Mouse (Mus musculus) MEL (cell line): ENCODE data around the gene Mnt. TPM values are rescaled to one million over a fixed set of nuclear protein-coding genes. Genes with fewer than 3 reads are reported as not detected.

Source experiments
- DNase-seq: peaks from one replicate; pipeline ENCODE4 v3.0.0; 2011; ENCODE audit warnings: low read depth, low spot score
- H3K27ac ChIP-seq: 2 replicates; pipeline ENCODE4 v1.5.1; 2012; ENCODE audit warnings: low read depth, mild to moderate bottlenecking, control low read depth, low read length, moderate library complexity; ENCODE audit not compliant: control insufficient read depth
- H3K27me3 ChIP-seq, 2 experiments: fragments of 150-350 bp in 1 of 2; sonication (generic) in 1 of 2; 2 replicates each; pipeline ENCODE4 v1.6.1; 2012; ENCODE audit warnings: low read length in 2 of 2, mild to moderate bottlenecking in 2 of 2, improper control_type of control experiment in 1 of 2, moderate library complexity in 1 of 2; ENCODE audit not compliant: insufficient read depth in 2 of 2, control insufficient read depth in 1 of 2
- H3K36me3 ChIP-seq, 2 experiments: 2 replicates each; pipeline ENCODE4 v1.6.1; 2012 to 2014; ENCODE audit warnings: low read length in 2 of 2, improper control_type of control experiment in 1 of 2, inconsistent platforms in 1 of 2, mild to moderate bottlenecking in 1 of 2; ENCODE audit not compliant: insufficient read depth in 2 of 2, control insufficient read depth in 1 of 2
- H3K4me1 ChIP-seq, 2 experiments: fragments of 150-350 bp in 1 of 2; sonication (generic) in 1 of 2; 2 replicates each; pipeline ENCODE4 v1.6.1; 2012; ENCODE audit warnings: low read length in 2 of 2, improper control_type of control experiment in 1 of 2, mild to moderate bottlenecking in 1 of 2; ENCODE audit not compliant: insufficient read depth in 2 of 2, control insufficient read depth in 1 of 2
- H3K4me3 ChIP-seq, 2 experiments: fragments of 150-350 bp in 1 of 2; sonication (generic) in 1 of 2; 2 replicates each; pipeline ENCODE4 v1.5.1; 2012; ENCODE audit warnings: low read depth in 2 of 2, low read length in 2 of 2, mild to moderate bottlenecking in 2 of 2, moderate library complexity in 2 of 2, control low read depth in 1 of 2, improper control_type of control experiment in 1 of 2; ENCODE audit not compliant: control insufficient read depth in 1 of 2, insufficient read depth in 1 of 2
- H3K79me2 ChIP-seq: 2 replicates; pipeline ENCODE4 v1.6.1; 2012; ENCODE audit warnings: mild to moderate bottlenecking, low read length, moderate library complexity; ENCODE audit not compliant: control insufficient read depth, poor library complexity, insufficient read depth
- H3K9ac ChIP-seq: 2 replicates; pipeline ENCODE4 v1.6.1; 2012; ENCODE audit warnings: low read depth, mild to moderate bottlenecking, control low read depth, low read length, moderate library complexity; ENCODE audit not compliant: control insufficient read depth, poor library complexity, severe bottlenecking
- H3K9me3 ChIP-seq: fragments of 150-350 bp; sonication (generic); replicated peaks from 2 replicates; pipeline ENCODE4 v1.6.1; 2012; ENCODE audit warnings: mild to moderate bottlenecking, low read length, improper control_type of control experiment, moderate library complexity; ENCODE audit not compliant: insufficient read depth
- BHLHE40 ChIP-seq: IDR thresholded peaks from 2 replicates; pipeline ENCODE4 v1.6.1; 2012; ENCODE audit warnings: low read depth, mild to moderate bottlenecking, inconsistent platforms, low read length, improper control_type of control experiment, borderline replicate concordance
- CHD1 ChIP-seq: IDR thresholded peaks from 2 replicates; pipeline ENCODE4 v1.6.1; 2012; ENCODE audit warnings: low read depth, mild to moderate bottlenecking, inconsistent platforms, low read length, improper control_type of control experiment
- CHD2 ChIP-seq: IDR thresholded peaks from 2 replicates; pipeline ENCODE4 v1.6.1; 2011; ENCODE audit warnings: low read length, improper control_type of control experiment
- CTCF ChIP-seq, 3 experiments: IDR thresholded peaks in 2 of 3; conservative IDR thresholded peaks in 1 of 3; 2 replicates each; pipeline ENCODE4 v1.5.1; 2011 to 2012; ENCODE audit warnings: low read length in 3 of 3, low read depth in 2 of 3, mild to moderate bottlenecking in 2 of 3, improper control_type of control experiment in 1 of 3, inconsistent platforms in 1 of 3, mixed read lengths in 1 of 3, moderate library complexity in 1 of 3; ENCODE audit not compliant: control insufficient read depth in 1 of 3, insufficient read depth in 1 of 3, poor library complexity in 1 of 3, severe bottlenecking in 1 of 3
- E2F4 ChIP-seq: IDR thresholded peaks from 2 replicates; pipeline ENCODE4 v1.6.1; 2011; ENCODE audit warnings: low read depth, low read length, improper control_type of control experiment, borderline replicate concordance
- EP300 ChIP-seq, 2 experiments: IDR thresholded peaks; 2 replicates each; pipeline ENCODE4 v1.6.1; 2011; ENCODE audit warnings: improper control_type of control experiment in 2 of 2, low read length in 2 of 2, low read depth in 1 of 2, mild to moderate bottlenecking in 1 of 2
- ETS1 ChIP-seq: IDR thresholded peaks from 2 replicates; pipeline ENCODE4 v1.6.1; 2012; ENCODE audit warnings: low read depth, mild to moderate bottlenecking, inconsistent platforms, low read length, improper control_type of control experiment, moderate library complexity
- GABPA ChIP-seq: IDR thresholded peaks from 2 replicates; pipeline ENCODE4 v1.6.1; 2012; ENCODE audit warnings: low read depth, mild to moderate bottlenecking, inconsistent platforms, low read length, improper control_type of control experiment, moderate library complexity
- GATA1 ChIP-seq: IDR thresholded peaks from 2 replicates; pipeline ENCODE4 v1.6.1; 2011; ENCODE audit warnings: low read depth, low read length, improper control_type of control experiment
- HCFC1 ChIP-seq: IDR thresholded peaks from 2 replicates; pipeline ENCODE4 v1.6.1; 2012; ENCODE audit warnings: low read depth, mild to moderate bottlenecking, inconsistent platforms, low read length, improper control_type of control experiment, moderate library complexity
- KAT2A ChIP-seq: conservative IDR thresholded peaks from 2 replicates; pipeline ENCODE4 v1.6.1; 2012; ENCODE audit warnings: low read depth, low read length, improper control_type of control experiment, inconsistent platforms
- MAX ChIP-seq: IDR thresholded peaks from 2 replicates; pipeline ENCODE4 v1.6.1; 2011; ENCODE audit warnings: low read length, improper control_type of control experiment
- MAZ ChIP-seq: IDR thresholded peaks from 2 replicates; pipeline ENCODE4 v1.6.1; 2012; ENCODE audit warnings: low read depth, mild to moderate bottlenecking, inconsistent platforms, low read length, improper control_type of control experiment
- MEF2A ChIP-seq: IDR thresholded peaks from 2 replicates; pipeline ENCODE4 v1.6.1; 2014; ENCODE audit warnings: low read depth, mild to moderate bottlenecking, inconsistent platforms, low read length, improper control_type of control experiment; ENCODE audit not compliant: poor library complexity, insufficient replicate concordance, severe bottlenecking; ENCODE audit errors: extremely low read depth
- MXI1 ChIP-seq: IDR thresholded peaks from 2 replicates; pipeline ENCODE4 v1.6.1; 2011; ENCODE audit warnings: mild to moderate bottlenecking, low read depth, low read length, improper control_type of control experiment
- MYB ChIP-seq: IDR thresholded peaks from 2 replicates; pipeline ENCODE4 v1.6.1; 2011; ENCODE audit warnings: mild to moderate bottlenecking, low read depth, low read length, improper control_type of control experiment
- MYC ChIP-seq: IDR thresholded peaks from 2 replicates; pipeline ENCODE4 v1.6.1; 2011; ENCODE audit warnings: low read depth, mild to moderate bottlenecking, low read length, improper control_type of control experiment, moderate library complexity
- NELFE ChIP-seq: IDR thresholded peaks from 2 replicates; pipeline ENCODE4 v1.6.1; 2011; ENCODE audit warnings: low read depth, low read length, improper control_type of control experiment
- NRF1 ChIP-seq: IDR thresholded peaks from 2 replicates; pipeline ENCODE4 v1.6.1; 2014; ENCODE audit warnings: low read depth, mild to moderate bottlenecking, inconsistent platforms, low read length, improper control_type of control experiment, moderate library complexity; ENCODE audit not compliant: poor library complexity, insufficient read depth, severe bottlenecking
- POLR2A ChIP-seq, 2 experiments: IDR thresholded peaks; 2 replicates each; pipeline ENCODE4 v1.6.1; 2011 to 2012; ENCODE audit warnings: low read length in 2 of 2, mild to moderate bottlenecking in 2 of 2, control low read depth in 1 of 2, improper control_type of control experiment in 1 of 2, low read depth in 1 of 2, moderate library complexity in 1 of 2; ENCODE audit not compliant: control insufficient read depth in 1 of 2, insufficient read depth in 1 of 2, poor library complexity in 1 of 2
- POLR2AphosphoS2 ChIP-seq: IDR thresholded peaks from 2 replicates; pipeline ENCODE4 v1.6.1; 2011; ENCODE audit warnings: low read length, improper control_type of control experiment
- POLR2AphosphoS5 ChIP-seq: IDR thresholded peaks from 2 replicates; pipeline ENCODE4 v1.6.1; 2012; ENCODE audit warnings: low read depth, borderline replicate concordance, mild to moderate bottlenecking, inconsistent platforms, low read length, moderate library complexity, mixed read lengths
- RAD21 ChIP-seq: IDR thresholded peaks from 2 replicates; pipeline ENCODE4 v1.6.1; 2011; ENCODE audit warnings: mild to moderate bottlenecking, low read depth, low read length, improper control_type of control experiment
- RCOR1 ChIP-seq: IDR thresholded peaks from 2 replicates; pipeline ENCODE4 v1.6.1; 2012; ENCODE audit warnings: low read depth, mild to moderate bottlenecking, inconsistent platforms, low read length, improper control_type of control experiment
- SIN3A ChIP-seq: IDR thresholded peaks from 2 replicates; pipeline ENCODE4 v1.6.1; 2012; ENCODE audit warnings: low read length, improper control_type of control experiment, inconsistent platforms
- SMC3 ChIP-seq: IDR thresholded peaks from 2 replicates; pipeline ENCODE4 v1.6.1; 2011; ENCODE audit warnings: low read depth, low read length, improper control_type of control experiment
- TAL1 ChIP-seq: IDR thresholded peaks from 2 replicates; pipeline ENCODE4 v1.6.1; 2012; ENCODE audit warnings: mild to moderate bottlenecking, inconsistent platforms, low read length, moderate library complexity, mixed read lengths
- TBP ChIP-seq: IDR thresholded peaks from 2 replicates; pipeline ENCODE4 v1.8.0; 2011; ENCODE audit warnings: low read depth, low read length, improper control_type of control experiment
- UBTF ChIP-seq: IDR thresholded peaks from 2 replicates; pipeline ENCODE4 v1.6.1; 2012; ENCODE audit warnings: low read depth, mild to moderate bottlenecking, inconsistent platforms, low read length, improper control_type of control experiment, moderate library complexity, borderline replicate concordance; ENCODE audit not compliant: insufficient read depth
- USF1 ChIP-seq: IDR thresholded peaks from 2 replicates; pipeline ENCODE4 v1.6.1; 2014; ENCODE audit warnings: low read depth, mild to moderate bottlenecking, inconsistent platforms, low read length, improper control_type of control experiment, moderate library complexity
- ZC3H11A ChIP-seq: IDR thresholded peaks from 2 replicates; pipeline ENCODE4 v1.6.1; 2012; ENCODE audit warnings: low read depth, mild to moderate bottlenecking, inconsistent platforms, low read length, improper control_type of control experiment
- ZMIZ1 ChIP-seq: IDR thresholded peaks from 2 replicates; pipeline ENCODE4 v1.6.1; 2012; ENCODE audit warnings: low read depth, mild to moderate bottlenecking, inconsistent platforms, low read length, improper control_type of control experiment, moderate library complexity
- ZNF384 ChIP-seq: IDR thresholded peaks from 2 replicates; pipeline ENCODE4 v1.6.1; 2012; ENCODE audit warnings: low read depth, mild to moderate bottlenecking, inconsistent platforms, low read length, improper control_type of control experiment
- polyA plus RNA-seq, 2 experiments: library from polyadenylated mRNA; stranded (reverse) in 1 of 2; unstranded in 1 of 2; fragments of >175 nt in 1 of 2; fragments of >200 nt in 1 of 2; gene quantifications; 2 replicates each; pipeline versions ENCODE4 v1.2.1 to v1.2.4; 2012; ENCODE audit warnings: low replicate concordance in 2 of 2, low read depth in 1 of 2; ENCODE audit not compliant: insufficient read length in 2 of 2, insufficient read depth in 1 of 2, missing spikeins in 1 of 2
- total RNA-seq: library from RNA; depleted of rRNA; stranded (reverse); fragments of 300-350 nt; gene quantifications from 2 replicates; pipeline ENCODE4 v1.2.3, GENCODE M21; 2012

The Mnt gene
- total and polyA plus RNA-seq, 3 experiments: 5.8 to 37.3 TPM; not detected in 1

GRCm38 (mm10) chr11:74837694-74838431 lies 7.1 kb downstream of the Mnt start (continued):
- TF ChIP-seq EP300 (IDR thresholded peaks at IDR 0.05; ENCODE audit: low read depth in 1 of 2, low read length in 2 of 2) (peak; percentile 37 to 79; a peak in 3 of 4 replicates), NRF1 (peak; percentile 89), CHD1 (no peak), MYB (peak; percentile 22; the same call in 1 of the 2 replicates), SMC3 (no peak), POLR2AphosphoS5 (0 out of 2 replicates have a peak, but pooled peaks have one; percentile 24), TBP (0 out of 2 replicates have a peak, but pooled peaks have one; percentile 61), UBTF (no peak), CHD2 (peak; percentile 69; the same call in 1 of the 2 replicates), HCFC1 (peak; percentile 78), MEF2A (no peak), POLR2A (IDR thresholded peaks at IDR 0.05; ENCODE audit: control insufficient read depth in 1 of 2, insufficient read depth in 1 of 2, low read depth in 1 of 2, low read length in 2 of 2, poor library complexity in 1 of 2) (peak; percentile 78 to 83), RAD21 (no peak), ZNF384 (no peak), ZMIZ1 (peak; percentile 83)

GRCm38 (mm10) chr11:74838441-74838840 lies 7.7 kb downstream of the Mnt start:
- DNase-seq: peak; percentile 99
- peak; percentile 70 for TF ChIP-seq HCFC1
- TF ChIP-seq CHD2: no peak
- peak; percentile 67; the same call in 1 of the 2 replicates for TF ChIP-seq SIN3A
- TF ChIP-seq GABPA: no peak
- peak; percentile 68 for TF ChIP-seq ETS1
- peak; percentile 79 for TF ChIP-seq MAZ
- TF ChIP-seq MXI1: peak; percentile 91
- 0 out of 2 replicates have a peak, but pooled peaks have one; percentile 12 for TF ChIP-seq GATA1
- TF ChIP-seq MYC: peak; percentile 84
- TF ChIP-seq POLR2AphosphoS2: peak; percentile 23
- TF ChIP-seq CTCF (IDR thresholded peaks at IDR 0.05 in 2 of 3, conservative IDR thresholded peaks at IDR 0.05 in 1 of 3; ENCODE audit: control insufficient read depth in 1 of 3, insufficient read depth in 1 of 3, low read depth in 2 of 3, low read length in 3 of 3, poor library complexity in 1 of 3, severe bottlenecking in 1 of 3): no peak
- TF ChIP-seq NRF1: peak; percentile 67
- no peak for TF ChIP-seq ZC3H11A
- TF ChIP-seq MAX: peak; percentile 86
- TF ChIP-seq EP300 (IDR thresholded peaks at IDR 0.05; ENCODE audit: low read depth in 1 of 2, low read length in 2 of 2): peak in 1 of 2 experiments; percentile 51; a peak in 1 of 4 replicates
- TF ChIP-seq POLR2A (IDR thresholded peaks at IDR 0.05; ENCODE audit: control insufficient read depth in 1 of 2, insufficient read depth in 1 of 2, low read depth in 1 of 2, low read length in 2 of 2, poor library complexity in 1 of 2): peak; percentile 31 to 78; a peak in 2 of 4 replicates
- TF ChIP-seq KAT2A: no peak; the same call in 1 of the 2 replicates
- no peak for TF ChIP-seq RCOR1
- no peak for TF ChIP-seq TAL1
- no peak for TF ChIP-seq E2F4
- TF ChIP-seq NELFE: peak; percentile 76
- TF ChIP-seq BHLHE40: peak; percentile 38; the same call in 1 of the 2 replicates
- TF ChIP-seq TBP: no peak; the same call in 1 of the 2 replicates
- TF ChIP-seq USF1: peak; percentile 70
- peak; percentile 92 for TF ChIP-seq ZMIZ1

More at GRCm38 (mm10) chr11:74838441-74838840, 7.7 kb downstream of the Mnt start:
- Histone ChIP-seq H3K27ac (peak overlapping the region; percentile 99), H3K4me1 (peaks cover 6 to 22% of the 10 kb centered on the region in 2 experiments; a peak in 3 of 4 replicates), H3K27me3 (no peaks in the 10 kb centered on the region), H3K9me3 (no peaks in the 10 kb centered on the region), H3K9ac (peak overlapping the region; percentile 93), H3K36me3 (peaks cover 0 to 15% of the 10 kb centered on the region in 2 experiments; a peak in 2 of 4 replicates), H3K4me3 (peak overlapping the region; percentile 47 to 74), H3K79me2 (peaks cover 42% of the 10 kb centered on the region)
